Mouse (Mus musculus) myocyte (in vitro differentiated cells): ENCODE results near the gene E130114P18Rik.

ENCODE experiments used
- CEBPB ChIP-seq: IDR thresholded peaks from 2 replicates; pipeline ENCODE4 v1.6.1; 2011; ENCODE audit warnings: mild to moderate bottlenecking, moderate library complexity; ENCODE audit not compliant: poor library complexity, insufficient read depth, severe bottlenecking
- E2F4 ChIP-seq: IDR thresholded peaks from one replicate; pipeline ENCODE4 v1.6.1; 2011; ENCODE audit warnings: mild to moderate bottlenecking, control low read depth, moderate library complexity; ENCODE audit not compliant: insufficient read depth
- MAX ChIP-seq: IDR thresholded peaks from one replicate; pipeline ENCODE4 v1.6.1; 2011; ENCODE audit warnings: low read depth, mild to moderate bottlenecking, control low read depth
- MYOD1 ChIP-seq, 3 experiments: IDR thresholded peaks; one replicate each; pipeline ENCODE4 v1.6.1; 2011; ENCODE audit warnings: control low read depth in 2 of 3, low read depth in 2 of 3, mild to moderate bottlenecking in 2 of 3, moderate library complexity in 1 of 3; ENCODE audit not compliant: insufficient read length in 2 of 3, control insufficient read depth in 1 of 3
- MYOG ChIP-seq, 3 experiments: IDR thresholded peaks; one replicate each; pipeline ENCODE4 v1.6.1; 2011; ENCODE audit warnings: control low read depth in 2 of 3, low read depth in 2 of 3, mild to moderate bottlenecking in 2 of 3; ENCODE audit not compliant: insufficient read length in 2 of 3, control insufficient read depth in 1 of 3, insufficient read depth in 1 of 3
- POLR2A ChIP-seq: IDR thresholded peaks from one replicate; pipeline ENCODE4 v1.6.1; 2011; ENCODE audit warnings: low read depth, mild to moderate bottlenecking, control low read depth, moderate library complexity; ENCODE audit not compliant: insufficient read length
- POLR2AphosphoS2 ChIP-seq: IDR thresholded peaks from one replicate; pipeline ENCODE4 v1.6.1; 2011; ENCODE audit warnings: low read depth, control low read depth; ENCODE audit not compliant: insufficient read length
- REST ChIP-seq: IDR thresholded peaks from one replicate; pipeline ENCODE4 v1.6.1; 2011; ENCODE audit warnings: mild to moderate bottlenecking, control low read depth, moderate library complexity; ENCODE audit not compliant: insufficient read depth, insufficient read length
- SRF ChIP-seq: IDR thresholded peaks from one replicate; pipeline ENCODE4 v1.6.1; 2011; ENCODE audit warnings: low read depth; ENCODE audit not compliant: control insufficient read depth, insufficient read length
- TCF12 ChIP-seq: IDR thresholded peaks from one replicate; pipeline ENCODE4 v1.6.1; 2011; ENCODE audit warnings: mild to moderate bottlenecking, control low read depth; ENCODE audit not compliant: poor library complexity, insufficient read depth, severe bottlenecking
- TCF3 ChIP-seq: IDR thresholded peaks from one replicate; pipeline ENCODE4 v1.6.1; 2011; ENCODE audit warnings: low read depth, control low read depth; ENCODE audit not compliant: insufficient read length
- USF1 ChIP-seq: IDR thresholded peaks from one replicate; pipeline ENCODE4 v1.6.1; 2011; ENCODE audit warnings: low read depth, mild to moderate bottlenecking, control low read depth, moderate library complexity

DNA sequence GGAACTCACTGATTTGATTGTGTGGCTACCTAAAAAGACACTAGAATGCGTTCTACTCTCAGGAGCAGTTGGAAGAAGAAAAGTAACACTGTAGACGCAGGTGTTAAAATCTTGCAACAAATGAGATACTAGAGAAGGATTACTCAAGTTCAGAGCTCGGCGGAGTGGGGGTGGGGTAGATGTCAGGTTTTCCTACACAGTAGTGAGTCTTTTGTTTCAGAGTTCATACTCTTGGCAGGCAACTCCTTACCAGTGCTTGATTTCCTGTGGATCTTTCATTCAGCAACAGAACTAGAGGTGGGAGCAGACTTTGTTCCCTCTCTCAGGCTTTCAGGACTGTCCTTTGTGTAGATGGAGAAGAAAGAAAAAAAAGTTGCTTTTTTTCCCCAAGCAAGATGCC is 46.6 kb upstream of the E130114P18Rik start:
- TF ChIP-seq POLR2A (no peak), TCF12 (no peak), POLR2AphosphoS2 (no peak), USF1 (no peak), E2F4 (no peak), MAX (no peak), MYOD1 (IDR thresholded peaks at IDR 0.05; ENCODE audit: control insufficient read depth in 1 of 3, insufficient read length in 2 of 3, low read depth in 2 of 3) (no peak), MYOG (IDR thresholded peaks at IDR 0.05; ENCODE audit: control insufficient read depth in 1 of 3, insufficient read depth in 1 of 3, insufficient read length in 2 of 3, low read depth in 2 of 3) (no peak), CEBPB (no peak), TCF3 (no peak), SRF (no peak), REST (no peak)
